Mouse (Mus musculus) lung, adult 2 months (tissue): ENCODE data around the gene Ezh1. TPM values are rescaled to one million over a fixed set of nuclear protein-coding genes. Genes with fewer than 3 reads are reported as not detected.

Experiments used
- DNase-seq: peaks from one replicate; pipeline ENCODE4 v3.0.0; 2022
- H3K4me1 ChIP-seq: fragments of 200-500 bp; 2 replicates; pipeline ENCODE4 v1.6.1; 2011; ENCODE audit warnings: low read length; ENCODE audit not compliant: control insufficient read depth, insufficient read depth
- H3K4me3 ChIP-seq: fragments of 200-500 bp; replicated peaks from 2 replicates; pipeline ENCODE3; 2011; ENCODE audit warnings: low read depth, mild to moderate bottlenecking, control low read depth, low read length; ENCODE audit errors: extremely low read depth
- CTCF ChIP-seq: fragments of 200-500 bp; IDR thresholded peaks from 2 replicates; pipeline ENCODE4 v1.5.1; 2011; ENCODE audit warnings: mild to moderate bottlenecking, low read length, control low read depth; ENCODE audit not compliant: insufficient read depth
- POLR2A ChIP-seq: fragments of 200-500 bp; IDR thresholded peaks from 2 replicates; pipeline ENCODE4 v1.6.1; 2011; ENCODE audit warnings: low read depth, mild to moderate bottlenecking, control low read depth, low read length, borderline replicate concordance; ENCODE audit errors: extremely low read depth
- WGBS: fragments of 180-500 bp; shearing (Covaris S2); methylation state at CpG from one replicate; pipeline ENCODE4 v1.1.7; 2018; 5-methylcytosine and 5-hydroxymethylcytosine counted together
- polyA plus RNA-seq: library from polyadenylated mRNA; depleted of rRNA; stranded (reverse); fragments of >200 nt; gene quantifications from 2 replicates; pipeline ENCODE4 v1.2.3, GENCODE M21; 2012

The Ezh1 gene
- polyA plus RNA-seq, 1 experiment: 50.1 TPM

DNA sequence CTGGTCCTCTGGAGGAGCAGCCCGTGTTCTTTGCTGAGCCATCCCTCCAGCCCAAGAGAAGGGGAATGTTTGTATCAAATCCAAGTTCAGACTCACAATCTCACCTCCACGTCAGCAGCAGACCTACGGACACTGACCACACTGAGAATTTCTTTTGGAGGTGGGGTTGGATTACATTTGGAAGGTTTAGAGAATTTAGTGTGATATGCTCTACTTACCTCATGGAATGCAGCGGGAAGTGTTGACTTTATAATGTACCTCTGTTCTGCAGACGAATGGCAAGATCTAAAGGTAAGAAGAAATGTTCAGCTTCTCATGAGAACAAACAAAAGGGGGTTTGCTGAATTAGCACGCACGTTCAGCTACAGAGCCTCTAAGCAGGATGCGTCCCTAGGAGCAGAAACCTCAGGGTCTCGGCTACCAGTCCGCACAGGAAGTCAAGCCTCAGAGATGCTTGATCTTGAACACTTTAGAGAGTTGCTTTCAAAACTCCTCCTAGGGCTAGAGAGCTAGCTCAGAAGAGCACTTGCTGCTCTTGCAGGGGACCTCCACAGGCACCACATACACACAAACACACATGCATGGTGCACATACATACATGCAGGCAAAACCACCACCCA, 7.7 kb downstream of the Ezh1 start:
- Histone ChIP-seq H3K4me3 (no peak overlapping the region), H3K4me1 (peaks cover 4% of the 10 kb centered on the region; the same call in 1 of the 2 replicates)
- no peak for DNase-seq
- TF ChIP-seq CTCF (no peak), POLR2A (no peak)
- 71% methylated on average over 10 of the region's 10 CpGs for WGBS

DNA sequence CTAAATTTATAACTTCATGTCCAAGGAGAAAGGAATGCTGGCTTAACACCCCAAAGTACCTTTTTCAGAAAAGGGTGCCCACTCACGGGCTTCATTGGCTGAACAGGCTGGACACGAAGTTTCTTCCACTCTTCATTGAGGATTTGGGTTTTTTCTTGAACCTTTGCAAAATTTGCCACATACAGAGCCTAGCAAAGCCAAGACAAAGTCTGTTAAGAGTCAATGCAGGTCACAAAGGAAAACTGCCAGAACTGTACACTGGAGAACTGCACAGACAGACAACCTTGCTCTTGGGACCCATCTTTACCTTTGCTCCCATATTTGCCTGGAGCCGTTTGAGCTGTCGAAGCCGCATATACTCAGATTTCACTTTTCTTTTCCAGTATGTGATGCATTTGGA, 9.3 kb downstream of the Ezh1 start:
- no peak overlapping the region for H3K4me3 ChIP-seq
- TF ChIP-seq POLR2A: no peak
- TF ChIP-seq CTCF: no peak
- WGBS: 88% methylated on average over 5 of the region's 5 CpGs
- H3K4me1 ChIP-seq: peaks cover 4% of the 10 kb centered on the region; the same call in 1 of the 2 replicates
- DNase-seq: no peak

DNA sequence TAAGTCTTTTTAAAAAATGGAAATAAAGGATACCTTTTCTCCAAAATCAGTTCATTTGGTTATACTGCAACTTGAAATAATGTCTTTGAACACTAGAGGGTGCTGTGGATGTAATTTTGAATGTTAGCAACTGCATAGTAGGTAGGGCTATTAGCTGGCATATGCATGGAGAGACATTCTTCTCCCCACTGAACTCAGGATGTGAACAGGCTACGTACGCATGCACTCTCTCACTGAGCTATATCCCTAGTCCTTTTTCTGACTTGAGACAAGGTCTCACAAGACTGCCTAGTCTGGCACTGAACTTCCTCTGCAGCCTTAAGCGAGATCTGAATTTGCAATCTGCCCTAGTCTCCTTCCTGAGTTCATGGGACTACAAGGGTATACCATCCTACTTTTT, 14.3 kb downstream of the Ezh1 start:
- 25% methylated on average over 3 of the region's 3 CpGs for WGBS
- no peak overlapping the region for H3K4me3 ChIP-seq
- H3K4me1 ChIP-seq: no peaks in the 10 kb centered on the region
- TF ChIP-seq CTCF (peak; percentile 47; the same call in 1 of the 2 replicates), POLR2A (no peak)
- DNase-seq: no peak

DNA sequence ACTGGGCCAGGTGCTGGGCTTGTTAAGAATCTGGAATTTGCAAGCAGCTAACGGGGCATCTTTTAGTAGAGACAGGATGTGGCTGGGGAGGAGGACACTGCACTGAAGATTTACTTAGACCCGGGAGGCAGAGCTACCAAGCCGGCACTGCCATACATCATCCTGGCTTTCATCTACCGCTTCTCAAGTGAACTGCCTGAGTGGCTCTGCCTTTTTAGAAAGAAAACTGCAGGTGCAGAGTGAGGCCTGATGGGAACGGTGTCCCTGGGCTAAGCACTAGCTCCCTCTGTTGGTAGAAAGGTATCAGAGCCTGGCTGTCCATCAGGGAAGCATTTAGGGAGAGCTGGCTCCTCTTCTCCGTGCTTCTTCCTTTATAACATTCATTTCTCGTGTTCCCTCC, 25.3 kb downstream of the Ezh1 start:
- DNase-seq: no peak
- H3K4me3 ChIP-seq: no peak overlapping the region
- TF ChIP-seq POLR2A (no peak), CTCF (peak; percentile 84)
- H3K4me1 ChIP-seq: no peaks in the 10 kb centered on the region
- 29% methylated on average over 7 of the region's 7 CpGs for WGBS

DNA sequence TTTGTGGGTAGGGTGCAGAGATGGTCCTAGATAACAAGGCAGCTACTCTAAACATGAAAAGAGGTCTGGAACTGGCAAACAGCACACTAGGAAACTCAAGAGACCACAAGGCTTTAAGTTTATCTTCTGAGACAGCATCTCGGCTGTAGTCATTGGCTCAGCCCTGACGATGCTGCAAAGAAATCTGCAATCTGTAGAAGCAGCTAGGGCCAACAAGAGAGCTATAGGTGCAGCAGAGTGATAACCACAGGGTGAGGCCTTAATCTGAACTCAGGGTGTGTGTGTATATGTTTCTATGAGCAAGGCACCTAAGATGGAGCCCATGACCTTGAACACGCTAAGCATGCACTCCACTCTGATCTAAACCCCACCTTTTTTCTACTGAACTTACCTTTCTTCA, 26.7 kb downstream of the Ezh1 start:
- Histone ChIP-seq H3K4me1 (no peaks in the 10 kb centered on the region; the same call in 1 of the 2 replicates), H3K4me3 (no peak overlapping the region)
- no peak for DNase-seq
- WGBS: 88% methylated on average over 3 of the region's 3 CpGs
- no peak for TF ChIP-seq POLR2A

DNA sequence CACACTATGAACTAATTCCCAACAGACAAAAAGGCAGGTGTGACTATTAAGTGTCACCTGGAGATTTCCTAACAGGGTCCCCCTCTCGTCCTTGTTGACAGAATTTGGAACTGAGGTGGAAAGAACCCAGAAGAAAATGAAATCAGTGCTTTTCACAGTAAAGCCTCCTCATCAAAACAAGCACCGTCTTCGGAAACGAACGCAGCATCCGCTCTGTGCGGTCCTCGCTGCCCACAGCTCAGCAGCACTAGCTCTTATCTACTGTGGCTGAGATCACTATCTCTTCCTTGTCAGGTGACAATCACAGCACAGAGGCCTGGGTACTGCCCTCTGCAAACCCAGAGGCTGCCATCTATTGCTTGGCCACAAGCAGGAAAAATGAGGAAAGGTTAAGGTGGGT, 30.1 kb downstream of the Ezh1 start:
- no peak for TF ChIP-seq CTCF
- TF ChIP-seq POLR2A: no peak
- Histone ChIP-seq H3K4me1 (no peaks in the 10 kb centered on the region; the same call in 1 of the 2 replicates), H3K4me3 (no peak overlapping the region)
- WGBS: 69% methylated on average over 8 of the region's 8 CpGs
- DNase-seq: no peak

DNA sequence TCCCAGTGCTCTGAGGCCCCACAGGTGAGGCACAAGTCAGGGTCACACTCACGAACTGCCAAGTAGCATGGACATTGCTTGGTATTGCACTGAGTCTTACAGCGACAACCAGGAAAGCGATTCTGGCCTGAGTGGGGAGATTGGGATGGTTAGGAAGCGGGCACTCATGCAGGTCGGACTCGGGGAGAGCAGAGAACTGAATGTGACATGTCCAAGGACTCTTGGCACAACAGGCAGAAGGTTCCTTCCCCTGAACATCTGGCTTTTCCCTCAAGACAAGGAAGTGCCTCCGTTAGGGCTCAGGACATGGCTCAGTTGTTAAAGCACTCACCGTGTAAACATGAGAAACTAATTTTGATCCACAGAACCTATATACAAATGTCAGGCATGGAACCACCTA, 30.7 kb downstream of the Ezh1 start:
- TF ChIP-seq CTCF (no peak), POLR2A (no peak)
- no peak for DNase-seq
- no peak overlapping the region for H3K4me3 ChIP-seq
- WGBS: 76% methylated on average over 8 of the region's 8 CpGs
- H3K4me1 ChIP-seq: peaks cover under 1% of the 10 kb centered on the region

DNA sequence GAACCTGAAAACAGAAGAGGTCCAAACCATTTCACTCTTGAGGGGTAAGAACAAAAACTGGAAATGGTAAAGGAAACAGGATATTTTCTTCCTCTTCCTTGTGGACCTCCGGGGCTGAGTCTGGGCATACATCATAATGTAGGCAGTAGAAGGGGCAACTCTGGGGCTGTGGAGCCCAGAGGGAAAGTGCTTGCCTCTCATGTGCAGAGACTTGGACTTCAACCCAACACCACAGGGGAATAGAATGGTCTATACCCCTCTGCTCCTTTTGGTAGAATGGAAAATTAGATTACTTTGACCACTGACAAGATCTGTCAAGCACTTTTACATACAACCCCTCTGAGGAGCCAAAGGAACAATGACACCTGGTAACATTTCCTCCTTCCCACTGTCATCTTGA, 31.2 kb downstream of the Ezh1 start:
- no peak for TF ChIP-seq POLR2A
- TF ChIP-seq CTCF: no peak
- DNase-seq: no peak
- 38% methylated on average over 1 of the region's 1 CpGs for WGBS
- no peak overlapping the region for H3K4me3 ChIP-seq
- H3K4me1 ChIP-seq: peaks cover 2% of the 10 kb centered on the region

DNA sequence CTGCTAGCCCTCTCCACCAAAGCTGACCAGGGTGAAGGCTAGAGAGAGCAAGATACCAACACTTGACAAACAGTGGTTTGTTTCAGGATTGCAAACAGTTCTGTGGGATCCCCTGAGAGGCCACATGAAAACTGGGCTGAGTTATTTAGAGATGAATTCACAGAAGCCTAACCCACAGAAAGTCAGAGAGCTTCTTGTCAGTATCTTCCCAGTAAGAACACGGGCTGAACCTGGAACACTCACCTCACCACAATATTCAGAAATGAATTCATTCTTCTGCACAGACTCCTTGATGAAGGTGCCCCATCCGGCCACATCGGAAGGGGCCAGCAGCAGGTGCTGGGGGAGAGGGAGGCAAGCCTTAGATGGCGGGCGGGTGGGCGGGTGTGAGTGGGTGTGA, 31.6 kb downstream of the Ezh1 start:
- DNase-seq: no peak
- Histone ChIP-seq H3K4me1 (peaks cover 2% of the 10 kb centered on the region), H3K4me3 (no peak overlapping the region)
- 59% methylated on average over 6 of the region's 6 CpGs for WGBS
- TF ChIP-seq CTCF (no peak), POLR2A (no peak)

DNA sequence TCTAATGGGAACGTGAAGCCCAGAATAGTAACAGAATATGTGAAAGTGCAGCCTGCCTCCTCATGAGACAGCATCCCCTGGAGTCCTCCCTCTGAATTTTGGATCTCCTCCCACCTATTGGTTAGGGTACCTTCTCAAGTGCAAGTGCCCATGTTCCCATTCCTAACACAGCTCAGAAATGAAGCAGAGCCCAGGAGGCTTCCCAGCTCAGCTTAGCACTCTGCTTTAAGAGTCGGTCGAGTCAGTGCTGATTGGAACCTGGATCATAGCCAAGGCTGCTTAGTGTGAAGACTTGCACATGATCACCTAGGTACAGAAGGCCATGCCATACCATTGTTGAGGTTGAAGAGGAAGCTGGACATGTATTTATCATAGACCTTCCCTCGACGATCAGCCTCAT, 32.1 kb downstream of the Ezh1 start:
- H3K4me3 ChIP-seq: no peak overlapping the region
- H3K4me1 ChIP-seq: peaks cover 2% of the 10 kb centered on the region
- DNase-seq: no peak
- no peak for TF ChIP-seq POLR2A
- no peak for TF ChIP-seq CTCF
- WGBS: 48% methylated on average over 5 of the region's 5 CpGs

DNA sequence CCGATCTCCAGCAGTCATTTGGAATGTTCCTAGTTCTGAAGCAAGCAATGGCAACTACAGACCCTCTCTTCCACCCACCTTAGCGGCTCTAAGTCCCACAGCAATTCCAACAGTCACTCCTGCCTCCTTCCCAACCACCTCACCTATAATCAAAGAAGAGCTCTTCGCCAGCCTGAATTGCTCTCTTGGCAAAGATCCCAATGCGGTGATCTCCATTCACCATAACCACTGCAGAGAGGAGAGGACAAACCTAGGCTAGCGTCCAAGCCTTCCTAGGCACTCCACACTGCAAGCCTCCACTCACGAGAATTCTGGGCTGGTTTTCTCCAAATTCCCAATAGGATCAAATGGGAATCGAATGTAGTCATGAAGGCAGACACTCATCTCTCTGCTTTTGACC, 33.2 kb downstream of the Ezh1 start:
- 87% methylated on average over 7 of the region's 7 CpGs for WGBS
- no peak overlapping the region for H3K4me3 ChIP-seq
- no peak for DNase-seq
- TF ChIP-seq CTCF (no peak), POLR2A (no peak)
- H3K4me1 ChIP-seq: peaks cover 2% of the 10 kb centered on the region
